Mouse (Mus musculus): ENCODE data around the gene Bhlhe41.

Gene Bhlhe41

GRCm38 (mm10) chr6:145865289-145865885 is at the start of gene Bhlhe41:
Gene Bhlhe41, minus strand, starts transcription at chr6:145865558.
- peak; percentile 73 to 83 for DNase-seq (ENCODE audit: low spot score in 2 of 2)

DNA sequence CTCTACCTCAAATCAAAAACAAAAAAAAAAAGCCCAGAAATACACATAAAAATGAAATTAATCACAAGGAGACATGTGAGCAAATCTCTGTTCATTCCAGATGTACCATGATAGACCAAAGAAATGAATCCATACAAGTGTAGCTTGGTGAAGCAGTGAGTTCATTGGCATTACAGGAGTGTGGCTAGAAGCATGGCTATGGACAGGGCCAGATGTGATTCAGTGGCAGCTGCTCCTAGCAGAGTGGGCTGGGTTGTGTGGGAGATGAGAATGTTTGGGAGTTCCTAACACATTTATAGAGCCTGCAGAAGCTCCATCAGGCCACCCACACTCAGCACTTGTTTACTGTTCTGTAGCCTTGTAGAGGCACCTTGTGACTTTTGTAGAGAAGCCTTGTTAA is 46.9 kb upstream of the Bhlhe41 start:
- DNase-seq (ENCODE audit: low spot score in 2 of 2): no peak

DNA sequence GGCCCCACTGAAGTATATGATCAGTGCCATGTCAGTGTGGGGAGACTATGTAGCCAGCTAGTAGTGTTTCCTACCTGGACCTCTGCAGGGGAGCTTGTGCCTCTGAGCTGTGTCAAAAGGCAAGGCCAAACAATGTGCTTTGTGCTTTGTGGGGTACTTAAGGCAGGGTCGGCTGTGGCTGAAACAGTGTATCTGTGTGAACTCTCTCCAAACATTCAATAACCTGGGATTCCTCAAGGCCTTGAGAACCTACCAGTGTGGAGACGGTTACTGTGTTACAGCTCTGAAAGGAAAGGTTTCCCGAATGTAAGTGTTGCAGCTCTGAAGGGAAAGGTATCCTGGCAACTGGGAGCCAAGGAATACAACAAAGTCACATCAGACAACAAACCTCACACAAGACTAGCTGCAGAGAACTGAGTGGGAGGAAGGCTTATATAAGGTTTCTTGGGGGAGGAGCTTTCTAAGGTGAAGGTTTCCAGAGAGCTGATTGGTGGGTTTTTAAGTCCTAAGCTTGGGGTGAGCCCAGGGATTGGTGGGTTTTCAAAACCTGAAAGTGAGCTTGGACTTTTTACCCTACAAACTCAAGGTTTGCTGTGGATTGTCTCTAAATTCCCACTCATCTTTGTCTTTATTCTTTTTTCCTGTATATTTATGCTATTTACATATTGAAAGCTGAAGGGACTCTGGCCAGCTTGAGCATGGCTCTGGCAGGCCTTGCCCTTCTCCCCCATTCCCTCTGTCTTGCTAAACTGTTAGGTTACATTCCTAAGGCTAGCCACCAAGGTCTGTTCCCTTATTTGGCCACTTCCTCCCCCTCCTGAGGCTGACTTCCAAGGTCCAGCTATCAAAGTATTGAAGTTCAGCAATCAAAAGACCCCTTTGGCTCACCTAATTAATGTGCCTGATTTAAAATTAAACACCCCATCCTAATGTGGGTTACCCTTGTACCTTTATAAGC is 45.4 kb upstream of the Bhlhe41 start:
- no peak for DNase-seq (ENCODE audit: low spot score in 2 of 2)

DNA sequence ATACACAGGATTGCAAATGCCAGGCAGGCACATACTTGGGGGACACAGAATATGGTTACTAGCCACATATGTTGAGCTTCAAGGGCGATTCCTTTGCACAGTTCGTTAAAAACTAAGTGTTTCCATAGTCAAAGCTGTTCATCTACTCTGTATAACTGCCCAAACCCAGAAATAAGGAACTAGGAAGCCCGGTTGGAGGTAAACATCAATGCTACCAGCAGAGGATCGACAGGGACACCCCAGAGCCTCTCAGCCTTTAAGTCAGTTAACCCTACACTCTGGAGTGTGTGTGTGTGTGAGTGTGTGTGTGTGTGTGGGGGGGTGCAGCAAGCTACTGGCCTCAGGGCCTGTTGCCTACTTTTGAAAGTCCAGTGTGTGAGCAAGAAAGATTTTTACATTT is 44.6 kb upstream of the Bhlhe41 start:
- no peak for DNase-seq (ENCODE audit: low spot score in 2 of 2)

DNA sequence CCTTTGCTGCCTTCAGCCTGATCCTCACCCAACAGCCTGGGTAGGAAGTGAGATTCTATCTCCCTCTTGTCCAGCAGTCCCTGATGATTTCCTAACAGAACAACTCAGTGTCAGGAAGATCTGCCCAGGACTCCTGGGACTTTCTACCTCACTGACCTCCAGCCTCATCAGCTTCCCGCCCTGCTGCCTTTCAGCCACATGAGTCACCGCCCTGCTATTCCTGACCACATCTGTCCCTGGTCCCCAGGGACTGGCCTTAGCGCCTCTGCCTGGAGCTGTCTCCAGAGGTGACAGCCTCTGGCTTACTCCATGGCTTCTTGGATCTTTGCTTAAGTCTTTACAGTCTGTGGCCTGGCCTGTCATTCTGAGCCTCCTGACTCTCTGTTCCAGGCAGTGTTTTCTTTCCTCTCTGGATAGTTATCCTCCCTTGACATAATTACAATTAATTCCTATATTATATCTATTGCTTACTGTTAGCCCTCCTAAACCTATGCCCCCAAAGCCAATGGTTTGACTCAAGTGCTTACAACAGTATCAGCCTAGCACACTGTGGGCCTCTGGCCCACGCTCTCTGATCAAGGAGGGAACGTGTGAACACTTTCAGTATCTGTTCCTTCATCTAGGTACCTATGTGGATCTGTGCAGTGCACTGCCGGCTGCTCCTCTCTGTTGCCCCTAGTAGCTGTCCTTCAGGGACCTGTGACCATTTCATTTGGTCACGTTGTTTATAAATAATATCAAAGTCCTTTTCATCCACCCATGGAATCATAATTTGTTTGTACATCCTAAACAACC is 40.9 kb upstream of the Bhlhe41 start:
- no peak for DNase-seq (ENCODE audit: low spot score in 2 of 2)

GRCm38 (mm10) chr6:145904616-145905015 is 39.3 kb upstream of the Bhlhe41 start:
- no peak for DNase-seq (ENCODE audit: low spot score in 2 of 2)

- no peak for DNase-seq (ENCODE audit: low spot score in 2 of 2)
Observed at GRCm38 (mm10) chr6:145904169-145904568, 38.8 kb upstream of the Bhlhe41 start.

DNA sequence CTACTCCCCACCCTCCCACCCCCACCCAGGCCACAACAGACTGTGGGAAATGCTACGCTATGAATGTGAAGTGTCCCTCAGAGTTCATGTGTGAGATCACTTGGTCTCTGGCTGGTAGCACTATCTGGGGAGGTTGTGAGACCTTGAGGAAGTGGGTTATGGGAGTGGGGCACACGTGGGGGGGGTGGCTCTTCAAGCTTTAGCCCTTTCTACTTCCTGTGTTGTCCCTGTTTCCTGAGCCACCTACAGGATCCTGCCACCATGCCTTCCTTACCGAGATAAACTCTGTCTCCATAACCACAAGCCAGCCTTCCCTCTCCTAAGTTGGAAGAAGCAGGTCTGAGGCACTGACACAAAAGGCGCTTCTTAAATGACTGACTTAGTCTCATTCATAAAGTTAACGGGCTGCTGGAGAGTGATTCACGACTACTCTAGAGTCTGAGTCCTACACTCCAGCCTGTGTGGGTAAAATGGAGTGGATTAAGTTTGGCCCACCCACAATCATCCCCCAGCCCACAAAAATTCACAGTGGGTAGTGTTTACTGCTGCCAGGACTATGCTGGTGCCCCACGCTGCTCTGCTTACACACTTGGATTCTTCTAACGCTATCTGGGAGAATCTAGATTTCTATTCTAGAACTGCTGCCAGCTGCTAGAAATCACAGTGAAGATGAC is 29.4 kb upstream of the Bhlhe41 start:
- no peak for DNase-seq (ENCODE audit: low spot score in 2 of 2)

- DNase-seq (ENCODE audit: low spot score in 2 of 2): no peak
Observed at GRCm38 (mm10) chr6:145893366-145894021, 28.1 kb upstream of the Bhlhe41 start.

GRCm38 (mm10) chr6:145892381-145893265 is 27.3 kb upstream of the Bhlhe41 start:
- DNase-seq (ENCODE audit: low spot score in 2 of 2): no peak

- no peak for DNase-seq (ENCODE audit: low spot score in 2 of 2)
Observed at GRCm38 (mm10) chr6:145891951-145892350, 26.6 kb upstream of the Bhlhe41 start.

GRCm38 (mm10) chr6:145887719-145888118 is 22.4 kb upstream of the Bhlhe41 start:
- DNase-seq (ENCODE audit: low spot score in 2 of 2): no peak

GRCm38 (mm10) chr6:145886277-145886676 is 20.9 kb upstream of the Bhlhe41 start:
- no peak for DNase-seq (ENCODE audit: low spot score in 2 of 2)

- DNase-seq (ENCODE audit: low spot score in 2 of 2): no peak
Observed at GRCm38 (mm10) chr6:145885069-145885468, 19.7 kb upstream of the Bhlhe41 start.

GRCm38 (mm10) chr6:145883668-145884067 is 18.3 kb upstream of the Bhlhe41 start:
- DNase-seq (ENCODE audit: low spot score in 2 of 2): no peak

GRCm38 (mm10) chr6:145883010-145883409 is 17.7 kb upstream of the Bhlhe41 start:
- DNase-seq (ENCODE audit: low spot score in 2 of 2): no peak

- no peak for DNase-seq (ENCODE audit: low spot score in 2 of 2)
Observed at GRCm38 (mm10) chr6:145880609-145881008, 15.3 kb upstream of the Bhlhe41 start.

GRCm38 (mm10) chr6:145876986-145877735 is 11.8 kb upstream of the Bhlhe41 start:
- DNase-seq (ENCODE audit: low spot score in 2 of 2): no peak

- DNase-seq (ENCODE audit: low spot score in 2 of 2): no peak
Observed at GRCm38 (mm10) chr6:145873354-145873753, 8.0 kb upstream of the Bhlhe41 start.
